Mouse (Mus musculus): Measurements from ENCODE around the gene Gm17509.
"Not testable (repeated sequence)": the region's sequence is repeated elsewhere in the genome, so short reads cannot be mapped to it uniquely, and the experiment has no call there.

Gm17509 gene

DNA sequence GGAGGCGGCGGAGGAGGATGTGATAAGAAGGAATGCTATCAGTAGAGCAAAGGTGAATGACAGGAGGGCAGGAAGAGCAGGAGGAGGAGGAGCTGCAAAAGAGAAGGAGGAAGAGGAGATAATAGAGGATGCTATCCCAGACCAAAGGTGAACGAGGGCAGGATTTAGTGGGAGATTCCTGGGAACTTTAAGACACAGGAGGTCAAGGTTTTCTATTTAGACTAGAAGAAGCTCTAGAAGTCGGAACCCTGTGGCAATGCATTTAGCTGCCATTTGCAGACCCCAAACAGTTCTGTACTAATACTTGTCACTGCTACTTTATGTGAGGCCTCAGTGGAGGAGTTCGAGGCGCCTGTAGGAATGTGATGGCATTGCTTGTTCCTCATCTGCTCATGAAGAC is 12.6 kb downstream of the Gm17509 start, which contains the start of gene Emb:
TSS of gene Emb (plus strand) at position 301 of the 400 bp plus-strand sequence.
- DNase-seq (ENCODE audit: low spot score in 2 of 2), result no peak

DNA sequence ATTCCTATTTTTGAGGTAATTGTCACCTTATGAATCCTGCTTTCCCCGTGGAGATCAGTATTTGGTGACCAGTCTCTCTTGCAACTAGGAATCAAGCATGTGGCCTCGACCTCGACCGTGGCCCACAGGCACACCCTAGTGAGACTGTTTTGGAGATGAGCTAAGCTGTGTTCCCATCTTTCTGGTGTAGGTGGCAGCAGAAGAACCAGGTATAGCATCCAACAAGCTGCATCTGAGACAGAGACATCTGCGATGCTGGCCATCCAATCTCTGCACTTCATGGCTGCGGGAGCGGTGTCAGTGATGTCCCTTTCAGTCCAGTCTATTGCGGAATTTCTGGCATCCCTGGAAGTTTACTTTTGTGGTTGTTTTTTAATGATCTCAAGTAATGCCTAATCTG is 14.8 kb downstream of the Gm17509 start:
- no peak for DNase-seq (ENCODE audit: low spot score in 2 of 2)

DNA sequence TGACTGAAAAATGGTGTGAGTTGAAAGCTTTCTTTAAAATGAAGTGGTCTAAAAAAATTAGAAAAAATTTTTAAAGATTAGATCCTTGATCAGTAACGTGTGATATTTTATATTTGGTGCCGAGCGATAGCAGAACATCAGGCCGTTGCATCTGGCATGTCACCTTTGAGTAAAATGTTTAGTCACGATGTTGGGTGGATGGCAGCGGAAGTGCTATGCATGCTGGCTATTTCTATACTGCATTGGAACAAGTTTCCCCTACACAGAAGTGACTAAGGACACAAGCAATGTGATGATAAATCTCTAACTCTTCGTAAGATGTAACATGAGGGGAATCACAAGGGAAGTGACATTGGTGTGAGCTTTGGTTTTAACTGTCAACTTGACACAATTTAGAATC is 16.2 kb downstream of the Gm17509 start:
- DNase-seq (ENCODE audit: low spot score in 2 of 2), result no peak

DNA sequence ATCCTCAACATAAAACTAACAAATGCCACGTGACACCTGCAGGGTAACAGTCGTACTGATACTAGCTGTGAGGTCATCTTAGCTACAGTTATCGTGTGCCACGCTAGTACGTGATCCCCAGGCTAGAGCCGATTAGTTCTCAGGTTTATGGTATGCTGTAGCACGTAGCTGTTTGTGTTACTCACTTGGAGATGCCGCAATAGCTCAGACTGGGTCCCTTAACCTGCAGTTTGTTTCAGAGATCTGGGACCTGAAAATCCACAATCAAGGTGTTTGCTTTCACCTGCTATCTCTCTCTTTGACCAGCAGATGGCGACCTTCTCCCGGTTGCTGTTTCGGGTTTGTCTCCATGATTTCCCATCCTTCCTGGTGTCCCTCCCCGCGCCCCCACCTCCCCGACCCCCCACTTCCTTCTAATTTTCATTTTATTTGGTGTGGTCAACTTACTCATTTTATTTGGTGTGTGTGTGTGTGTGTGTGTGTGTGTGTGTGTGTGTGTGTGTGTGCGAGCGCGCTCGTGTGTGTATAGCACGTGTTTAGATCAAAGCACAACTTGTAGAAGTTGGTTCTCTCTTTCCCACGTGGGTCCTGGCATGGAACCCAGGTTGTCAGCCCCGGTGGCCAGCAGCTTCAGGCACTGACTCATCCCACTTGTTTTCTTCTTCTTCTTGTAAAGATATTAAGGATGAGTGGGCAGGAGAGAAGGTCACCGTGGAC is 18.0 kb downstream of the Gm17509 start:
- DNase-seq (ENCODE audit: low spot score in 2 of 2), result no peak

DNA sequence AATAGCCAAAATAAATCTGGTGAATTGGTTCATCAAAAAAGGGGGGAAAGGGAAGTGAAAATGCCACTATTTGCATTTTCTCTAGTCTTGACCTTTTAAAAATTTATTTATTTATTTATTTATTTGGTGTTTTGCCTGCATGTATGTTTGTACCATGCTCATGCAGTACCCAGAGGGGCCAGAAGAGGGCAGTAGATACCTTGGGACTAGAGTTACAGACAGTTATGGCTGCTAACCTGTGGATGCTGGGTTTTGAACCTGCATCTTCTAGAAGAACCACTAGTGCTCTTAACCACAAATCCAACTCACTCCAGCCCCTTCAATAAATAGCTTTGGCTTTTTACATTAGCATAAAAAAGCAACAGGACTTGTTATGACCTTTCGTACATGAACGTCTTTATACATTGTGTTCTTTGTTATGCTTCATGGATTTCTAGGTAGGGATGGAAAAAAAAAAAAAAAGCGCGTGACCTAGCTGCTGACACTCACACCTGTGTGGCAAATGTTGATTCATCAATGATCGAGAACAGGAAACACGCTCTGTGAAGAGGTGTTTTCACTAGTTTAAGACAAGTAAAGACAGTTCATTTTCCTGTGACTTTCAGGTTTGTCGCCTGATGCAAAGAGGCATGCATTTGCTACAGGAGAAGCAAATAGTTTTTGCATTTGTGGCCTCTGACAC is 22.3 kb downstream of the Gm17509 start:
- DNase-seq (ENCODE audit: low spot score in 2 of 2), result peak; percentile 58 to 79

DNA sequence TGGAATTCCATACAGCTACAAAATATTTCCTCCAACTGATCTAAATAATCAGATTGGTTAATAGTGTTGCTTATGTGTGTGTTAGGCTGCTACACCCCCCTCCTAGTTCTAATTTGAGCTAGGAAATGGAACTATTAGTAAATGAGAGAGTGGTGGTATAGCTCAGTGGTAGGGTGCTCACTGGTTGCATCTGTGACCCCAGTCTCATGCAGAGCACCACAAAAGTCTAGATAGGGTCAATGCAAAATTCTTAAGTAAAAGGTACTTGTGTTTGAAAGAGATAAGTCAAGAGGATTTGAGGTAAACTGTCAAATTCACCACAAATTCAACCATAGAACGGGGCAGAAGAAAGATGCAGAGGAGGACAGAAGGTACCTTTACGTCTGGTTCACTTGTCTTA is 23.2 kb downstream of the Gm17509 start:
- DNase-seq (ENCODE audit: low spot score in 2 of 2), result no peak

DNA sequence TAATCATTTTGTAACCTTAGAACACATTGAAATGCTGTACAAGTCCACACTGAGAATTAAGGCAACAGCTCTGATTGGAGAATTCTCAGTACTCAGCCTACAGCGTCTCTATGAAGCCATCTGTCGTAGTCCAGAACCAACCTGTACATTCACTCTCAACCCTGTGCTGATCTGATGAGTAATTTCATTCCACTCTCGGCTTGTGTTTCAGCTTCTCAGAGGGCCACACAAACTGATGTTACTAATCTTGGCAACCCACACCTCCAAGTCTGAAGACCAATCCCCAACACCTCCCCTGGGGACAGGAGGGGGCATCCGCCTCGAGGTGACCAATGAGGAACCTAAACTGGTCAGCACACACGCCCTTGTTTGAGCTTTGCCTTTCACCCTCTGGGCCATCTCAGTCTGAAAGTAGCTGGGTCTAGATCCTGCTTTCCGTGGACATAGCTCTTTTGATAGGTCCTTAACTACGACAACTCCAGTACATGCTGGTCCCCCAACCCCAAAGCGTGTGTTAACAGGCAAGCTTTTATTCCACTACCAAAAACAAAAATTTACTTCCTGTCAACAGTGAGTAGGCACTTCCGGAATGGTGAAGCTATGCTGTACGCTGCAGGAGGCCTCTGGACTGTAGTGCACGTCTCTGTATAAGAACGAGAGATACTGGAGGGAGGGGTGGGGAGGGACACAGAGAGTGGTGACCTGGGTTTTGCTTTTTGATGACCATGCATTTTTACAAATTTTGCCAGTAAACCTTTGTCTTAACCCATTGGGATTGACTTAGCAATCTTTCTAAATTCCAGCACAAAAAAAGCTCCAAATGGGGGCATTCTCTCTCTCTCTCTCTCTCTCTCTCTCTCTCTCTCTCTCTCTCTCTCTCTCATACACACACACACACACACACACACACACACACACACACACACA is 25.0 kb downstream of the Gm17509 start:
- no peak for DNase-seq (ENCODE audit: low spot score in 2 of 2)

DNA sequence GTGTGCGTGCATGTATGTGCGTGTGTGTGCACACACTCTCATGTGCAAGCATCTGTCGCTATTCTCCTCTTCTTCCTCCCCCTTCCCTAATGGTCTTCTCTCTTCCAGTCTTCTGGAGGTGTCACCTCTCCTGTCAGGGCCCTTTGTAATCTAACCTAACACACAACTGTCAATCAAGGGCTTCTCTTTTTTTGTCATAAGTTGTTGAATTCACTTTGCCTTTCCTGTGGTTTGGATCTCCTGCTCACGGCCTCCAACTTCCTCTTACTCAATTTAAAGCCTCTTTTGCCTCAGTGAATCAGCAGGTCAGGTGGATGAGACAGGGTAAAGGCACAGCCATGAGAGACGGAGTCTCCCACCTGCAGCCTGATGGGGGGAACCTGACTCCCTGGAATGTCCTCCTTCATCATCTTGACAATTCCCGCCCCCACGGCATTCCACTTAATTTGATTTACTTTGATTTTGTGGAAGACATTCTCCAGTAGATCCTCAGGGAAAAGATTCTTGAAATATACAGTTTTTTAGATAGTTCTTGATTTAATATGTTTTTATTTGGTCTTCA is 27.4 kb downstream of the Gm17509 start:
- no peak for DNase-seq (ENCODE audit: low spot score in 2 of 2)

DNA sequence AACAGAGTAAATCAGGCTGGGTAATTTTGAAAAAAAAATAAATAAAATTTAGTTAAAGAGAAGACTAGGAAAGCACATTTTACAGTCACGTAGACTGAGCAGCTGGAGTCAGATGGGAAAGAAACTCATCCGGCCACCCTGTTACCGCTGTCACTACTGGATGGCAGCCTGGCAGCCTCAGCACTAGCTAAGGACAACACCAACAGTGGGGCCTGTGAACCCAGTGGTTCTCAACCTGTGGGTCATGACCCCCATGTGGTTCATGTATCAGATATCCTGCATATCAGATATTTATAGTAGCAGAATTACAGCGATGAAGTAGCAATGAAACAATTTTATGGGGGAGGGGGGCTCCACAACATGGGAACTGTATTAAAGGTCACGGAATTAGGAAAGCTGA is 28.7 kb downstream of the Gm17509 start:
- DNase-seq (ENCODE audit: low spot score in 2 of 2), result no peak

DNA sequence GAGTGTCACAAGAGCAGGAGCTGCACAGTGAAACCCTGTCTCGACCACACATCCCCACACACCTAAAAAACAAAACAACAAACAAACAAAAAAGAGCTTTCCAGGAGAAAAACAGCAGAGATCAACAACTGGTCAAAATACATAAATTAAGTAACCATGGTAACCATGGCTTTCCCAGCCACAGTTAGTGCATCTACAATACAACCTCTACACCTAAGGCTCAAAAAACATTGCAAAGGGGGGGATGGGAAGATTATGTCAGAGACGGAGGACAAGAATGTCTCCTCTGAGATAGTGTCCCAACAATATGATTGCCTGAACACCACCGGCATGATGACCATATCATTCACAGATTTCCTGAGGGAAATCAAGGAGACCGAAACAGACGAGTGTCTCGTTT is 35.5 kb downstream of the Gm17509 start:
- DNase-seq (ENCODE audit: low spot score in 2 of 2), result no peak

DNA sequence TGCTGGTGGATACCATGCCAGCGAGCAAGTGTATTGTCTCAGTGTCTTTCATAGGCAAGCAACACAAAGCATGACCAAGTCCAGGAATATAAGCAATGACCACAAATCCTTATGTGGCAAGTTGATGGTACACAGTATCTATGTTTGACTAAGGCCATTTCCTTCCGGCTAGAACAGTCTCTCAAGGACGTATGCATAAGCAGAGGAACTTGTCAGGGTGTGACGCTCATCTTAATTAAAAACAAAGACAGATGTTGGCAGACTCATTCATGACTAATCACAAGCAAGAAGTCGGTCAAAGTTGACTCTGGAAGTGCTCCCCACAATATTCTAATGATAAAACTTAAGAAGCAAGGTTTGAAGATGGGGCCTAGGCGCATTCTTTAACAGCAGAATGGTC is 37.6 kb downstream of the Gm17509 start:
- no peak for DNase-seq (ENCODE audit: low spot score in 2 of 2)

DNA sequence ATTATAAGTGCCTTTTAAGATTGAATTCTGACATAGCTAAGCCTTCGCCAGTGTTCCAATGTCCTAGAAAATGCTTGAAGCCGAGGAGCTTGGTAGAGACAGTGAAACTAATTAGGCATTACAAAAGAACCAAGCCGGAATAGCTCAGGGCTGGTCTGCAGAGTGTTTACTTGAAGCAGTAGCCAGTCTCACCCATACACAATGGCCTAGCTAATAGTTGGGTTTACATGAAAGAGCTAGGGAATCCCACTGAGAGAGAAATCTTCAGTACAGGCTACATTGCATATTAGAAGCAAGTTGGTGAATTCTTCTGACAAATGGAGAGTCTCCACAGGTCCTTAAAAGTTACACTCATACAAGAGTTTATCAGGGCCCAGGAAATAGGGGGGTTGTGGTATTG is 40.0 kb downstream of the Gm17509 start:
- DNase-seq (ENCODE audit: low spot score in 2 of 2), result not testable (repeated sequence)

Data from spleen, postnatal 14 days (tissue).